Comparison of ENCODE assay signal across 20 mouse cellular contexts in the genomic region with DNA sequence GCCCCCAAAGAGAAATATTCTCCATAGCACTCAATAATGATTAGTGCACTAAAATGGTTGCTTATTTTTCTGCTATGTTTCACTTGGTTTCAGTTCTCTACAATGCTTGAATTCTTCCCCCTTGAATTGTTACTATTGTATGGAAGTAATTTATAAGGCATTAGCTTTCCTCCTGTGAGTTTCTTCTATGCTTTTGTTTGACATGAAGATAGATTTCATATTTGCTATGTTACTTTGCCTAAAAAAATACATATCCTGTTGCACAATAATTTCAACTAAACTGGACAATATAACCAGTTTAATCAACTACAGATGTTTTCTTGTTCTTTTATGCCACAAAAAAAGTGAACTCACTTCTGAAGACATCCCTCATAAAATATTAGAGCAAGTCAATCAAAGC.
"Had no signal": no experiment of that assay in that cellular context is flagged by ENCODE, and none has a peak within 500 bp of the region (broad histone marks: within the 10 kb centered on the region; RNA-seq: fewer than 3 reads in every experiment).

No protein-coding gene starts in this region.

- H3K27ac ChIP-seq: lung, embryonic 15.5 days; macrophage; midbrain, embryonic 13.5 days; midbrain, embryonic 15.5 days; neural tube, embryonic 13.5 days; neural tube, embryonic 15.5 days had no signal

- DNase-seq: lung, adult 2 months; lung, postnatal 14 days; lung, postnatal 36 days; retina, postnatal 1 day; right cerebral cortex, adult 18-20 months; right cerebral cortex, postnatal 25 days; right cerebral cortex, postnatal 4 days; spleen, adult 18-20 months; thymus, adult 18-20 months; thymus, postnatal 14 days; thymus, postnatal 36 days had no signal

- H3K4me3 ChIP-seq: lung, embryonic 15.5 days; neural tube, embryonic 15.5 days had no signal

- H3K36me3 ChIP-seq: lung, embryonic 15.5 days; midbrain, embryonic 13.5 days; midbrain, embryonic 15.5 days; neural tube, embryonic 13.5 days; neural tube, embryonic 15.5 days had no signal

- H3K27me3 ChIP-seq: lung, embryonic 15.5 days; megakaryocyte, embryonic 14.5 days; midbrain, embryonic 13.5 days; midbrain, embryonic 15.5 days; neural tube, embryonic 13.5 days; neural tube, embryonic 15.5 days had no signal

- H3K4me2 ChIP-seq: lung, embryonic 15.5 days; midbrain, embryonic 11.5 days had no signal

- H3K9ac ChIP-seq: lung, embryonic 15.5 days; midbrain, embryonic 13.5 days; midbrain, embryonic 15.5 days; neural tube, embryonic 13.5 days; neural tube, embryonic 15.5 days had no signal

- H3K9me3 ChIP-seq: lung, embryonic 15.5 days; megakaryocyte, embryonic 14.5 days; midbrain, embryonic 13.5 days; midbrain, embryonic 15.5 days; neural tube, embryonic 13.5 days; neural tube, embryonic 15.5 days had no signal

- ATAC-seq: lung, postnatal 0 days; midbrain, embryonic 13.5 days; midbrain, embryonic 15.5 days had no signal
